17 mouse cellular contexts compared by ENCODE assay signal in the genomic region with DNA sequence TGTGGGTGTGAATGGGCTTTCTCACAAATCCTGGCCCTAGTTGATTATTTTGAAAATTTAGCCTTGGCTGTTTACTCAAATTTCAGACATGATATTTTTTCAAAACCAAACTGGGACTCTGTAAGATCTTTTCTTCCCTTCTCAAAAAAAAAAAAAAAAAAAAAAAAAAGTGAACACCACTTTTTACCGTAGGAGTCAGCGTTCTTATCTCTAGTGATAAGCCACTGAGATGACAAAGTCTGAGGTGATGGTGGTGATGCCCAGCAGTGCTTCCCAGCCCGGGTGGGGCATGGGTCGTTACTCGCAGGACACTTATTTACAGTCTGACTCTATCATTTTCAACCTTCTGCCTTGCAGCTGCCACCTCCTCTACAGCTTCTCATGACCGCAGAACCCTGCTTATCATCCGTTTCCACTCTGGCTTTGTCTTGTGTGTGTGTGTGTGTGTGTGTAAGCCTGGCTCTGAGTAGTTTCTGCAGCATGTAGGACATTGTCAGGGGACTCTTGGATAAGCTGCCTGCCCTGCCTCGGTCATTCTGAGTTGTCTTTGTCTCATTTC.
A peak's percentile ranks its signal among the peaks of the same experiment; 100 is the strongest.
DNase-seq lines count a peak whose midpoint lies in the region; ATAC-seq and TF ChIP-seq lines count a peak whose summit lies in the region.
"Had no signal": no experiment of that assay in that cellular context is flagged by ENCODE, and none has a peak within 500 bp of the region (broad histone marks: within the 10 kb centered on the region; RNA-seq: fewer than 3 reads in every experiment).

No protein-coding gene starts in this region.

- no peak for TF ChIP-seq CTCF in heart, adult 2 months (IDR thresholded peaks at IDR 0.05)
- no peak for TF ChIP-seq CTCF in C2C12 (IDR thresholded peaks at IDR 0.05; ENCODE audit: control insufficient read depth, insufficient read depth, insufficient read length)

- H3K27ac ChIP-seq in heart, embryonic 13.5 days (replicated peaks): 0 out of 2 replicates have a peak overlapping the region, but pooled peaks have one; percentile 20
- H3K27ac ChIP-seq in heart, adult 2 months: no peak overlapping the region
- H3K27ac ChIP-seq in liver, embryonic 15.5 days (replicated peaks): no peak overlapping the region
- H3K27ac ChIP-seq: midbrain, embryonic 13.5 days; stomach, postnatal 0 days had no signal

- H3ac ChIP-seq in C2C12 (ENCODE audit: control insufficient read depth, insufficient read length, low read depth): no peak overlapping the region

- no peak for ATAC-seq in heart, embryonic 13.5 days (ENCODE audit: extremely low read depth, insufficient number of reproducible peaks, low FRiP score, low TSS enrichment)
- peak; percentile 76 for ATAC-seq in liver, embryonic 15.5 days (ENCODE audit: insufficient read depth)
- ATAC-seq: forebrain, embryonic 14.5 days; hindbrain, embryonic 16.5 days; midbrain, embryonic 13.5 days had no signal

- no peaks in the 10 kb centered on the region for H3K79me3 ChIP-seq in C2C12 (ENCODE audit: low read depth)

- no peaks in the 10 kb centered on the region for H3K9me3 ChIP-seq in heart, embryonic 13.5 days
- no peaks in the 10 kb centered on the region for H3K9me3 ChIP-seq in liver, embryonic 15.5 days (replicated peaks)
- H3K9me3 ChIP-seq: midbrain, embryonic 13.5 days had no signal

- H3K4me3 ChIP-seq in heart, embryonic 13.5 days: no peak overlapping the region
- H3K4me3 ChIP-seq in heart, adult 2 months: no peak overlapping the region
- no peak overlapping the region for H3K4me3 ChIP-seq in C2C12 (ENCODE audit: insufficient read depth, poor library complexity, severe bottlenecking)
- no peak overlapping the region for H3K4me3 ChIP-seq in liver, embryonic 15.5 days (replicated peaks)
- H3K4me3 ChIP-seq: midbrain, embryonic 13.5 days had no signal

- intact Hi-C loops in heart, adult 2 months (cut with DNase I): no loop called here

- no peak for DNase-seq in heart, adult 2 months
- DNase-seq in c-Kit-positive CD71-positive TER-119-negative erythroid progenitor cells, embryonic 14.5 days (ENCODE audit: low read depth): peak; percentile 31
- DNase-seq in urinary bladder, postnatal 36 days (ENCODE audit: low spot score in 2 of 2): no peak
- no peak for DNase-seq in kidney, postnatal 10 days
- DNase-seq: adrenal gland, postnatal 10 days; B cell, adult 2 months; cerebellum, postnatal 10 days; kidney, adult 18-20 months; kidney, postnatal 4 days; thymus, postnatal 25 days had no signal

- no peak for TF ChIP-seq POLR2A in heart, adult 2 months (IDR thresholded peaks at IDR 0.05; ENCODE audit: insufficient read depth, low read depth, low read length)

- WGBS in heart, embryonic 13.5 days: 4% methylated on average over 8 of the region's 8 CpGs
- 22% methylated on average over 8 of the region's 8 CpGs for WGBS in heart, adult 2 months
- 11% methylated on average over 8 of the region's 8 CpGs for WGBS in liver, embryonic 15.5 days (ENCODE audit: insufficient replicate concordance)

- H3K4me1 ChIP-seq in heart, embryonic 13.5 days: peaks cover 34% of the 10 kb centered on the region
- peaks cover 4% of the 10 kb centered on the region for H3K4me1 ChIP-seq in heart, adult 2 months (ENCODE audit: control insufficient read depth, insufficient read depth, low read length)
- H3K4me1 ChIP-seq in liver, embryonic 15.5 days (replicated peaks): no peaks in the 10 kb centered on the region; the same call in 1 of the 2 replicates

- no peaks in the 10 kb centered on the region for H3K79me2 ChIP-seq in heart, adult 2 months (replicated peaks; ENCODE audit: control insufficient read depth, insufficient read depth, low read length)
- H3K79me2 ChIP-seq in C2C12 (ENCODE audit: control insufficient read depth, insufficient read depth): no peaks in the 10 kb centered on the region

- TF ChIP-seq EP300 in heart, adult 2 months (IDR thresholded peaks at IDR 0.05; ENCODE audit: insufficient read depth, low read depth, low read length): no peak

- no peak overlapping the region for H3K9ac ChIP-seq in heart, embryonic 13.5 days
- no peak overlapping the region for H3K9ac ChIP-seq in heart, adult 2 months (ENCODE audit: low read depth, low read length)
- H3K9ac ChIP-seq in liver, embryonic 15.5 days: no peak overlapping the region
- H3K9ac ChIP-seq: midbrain, embryonic 13.5 days had no signal

- H3K4me2 ChIP-seq in heart, embryonic 13.5 days: peak overlapping the region; percentile 40
- H3K4me2 ChIP-seq in liver, embryonic 15.5 days: no peak overlapping the region
- H3K4me2 ChIP-seq: midbrain, embryonic 13.5 days had no signal

- no peaks in the 10 kb centered on the region for H3K36me3 ChIP-seq in heart, embryonic 13.5 days
- H3K36me3 ChIP-seq in heart, adult 2 months (ENCODE audit: control insufficient read depth, insufficient read depth, low read length): no peaks in the 10 kb centered on the region
- H3K36me3 ChIP-seq in C2C12 (ENCODE audit: control insufficient read depth, insufficient read depth): no peaks in the 10 kb centered on the region
- H3K36me3 ChIP-seq in liver, embryonic 15.5 days (replicated peaks): no peaks in the 10 kb centered on the region
- H3K36me3 ChIP-seq: midbrain, embryonic 13.5 days had no signal

- H3K27me3 ChIP-seq in heart, embryonic 13.5 days (replicated peaks): no peaks in the 10 kb centered on the region
- H3K27me3 ChIP-seq in heart, adult 2 months (ENCODE audit: control insufficient read depth, insufficient read depth, low read length): no peaks in the 10 kb centered on the region
- no peaks in the 10 kb centered on the region for H3K27me3 ChIP-seq in C2C12 (ENCODE audit: control insufficient read depth, insufficient read depth, insufficient read length)
- no peaks in the 10 kb centered on the region for H3K27me3 ChIP-seq in liver, embryonic 15.5 days
- H3K27me3 ChIP-seq: midbrain, embryonic 13.5 days had no signal

TF ChIP-seq in C2C12, 6 proteins besides CTCF, POLR2A, EP300 and RAD21:
- no peak for TF ChIP-seq FOSL1 (IDR thresholded peaks at IDR 0.05; ENCODE audit: insufficient read depth, low read length, poor library complexity, severe bottlenecking)
- TF ChIP-seq MYOD1 (IDR thresholded peaks at IDR 0.05; ENCODE audit: control insufficient read depth, insufficient read length, low read depth): peak; percentile 75
